Mouse (Mus musculus): ENCODE results near the gene 1110051M20Rik. TPM values are rescaled to one million over a fixed set of nuclear protein-coding genes. Genes with fewer than 3 reads are reported as not detected.

The 1110051M20Rik gene
- polyA plus RNA-seq, 1 experiment = 10.3 TPM

DNA sequence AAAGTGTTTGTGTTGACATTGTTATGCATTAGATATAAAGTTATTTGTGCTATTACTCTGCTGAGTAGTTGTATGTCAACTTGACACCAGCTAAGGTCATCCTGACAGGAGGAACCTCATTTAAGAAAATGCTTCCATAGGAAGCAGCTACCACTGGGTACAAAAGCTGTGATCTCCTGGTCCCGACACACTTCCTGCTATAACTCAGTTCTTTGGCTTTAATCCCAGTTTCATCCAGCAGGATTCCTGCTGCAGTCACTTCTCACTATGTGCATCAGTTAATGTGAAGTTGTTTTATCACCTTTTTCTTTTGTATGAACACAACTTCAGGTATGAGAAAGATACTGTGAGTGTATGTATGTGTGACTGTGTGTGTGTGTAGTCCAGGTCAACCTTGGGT lies 2.3 kb downstream of the 1110051M20Rik start:
- no peak for DNase-seq
- 83% methylated on average over 1 of the region's 1 CpGs for WGBS
- Histone ChIP-seq H3K27me3 (ENCODE audit: control insufficient read depth, insufficient read depth, low read length) (no peaks in the 10 kb centered on the region), H3K36me3 (ENCODE audit: control insufficient read depth, insufficient read depth, low read length) (no peaks in the 10 kb centered on the region), H3K4me3 (ENCODE audit: control insufficient read depth, insufficient read depth, low read length) (no peak overlapping the region), H3K27ac (ENCODE audit: control insufficient read depth, insufficient read depth, low read length) (no peak overlapping the region), H3K4me1 (replicated peaks; ENCODE audit: control insufficient read depth, insufficient read depth, low read length) (peaks cover 2% of the 10 kb centered on the region; the same call in 1 of the 2 replicates)
- TF ChIP-seq CTCF (IDR thresholded peaks at IDR 0.05; ENCODE audit: borderline replicate concordance, control insufficient read depth, extremely low read depth, insufficient read depth, low read length, poor library complexity) (no peak), POLR2A (IDR thresholded peaks at IDR 0.05; ENCODE audit: control insufficient read depth, extremely low read depth, insufficient read depth, low read length, poor library complexity) (no peak)

DNA sequence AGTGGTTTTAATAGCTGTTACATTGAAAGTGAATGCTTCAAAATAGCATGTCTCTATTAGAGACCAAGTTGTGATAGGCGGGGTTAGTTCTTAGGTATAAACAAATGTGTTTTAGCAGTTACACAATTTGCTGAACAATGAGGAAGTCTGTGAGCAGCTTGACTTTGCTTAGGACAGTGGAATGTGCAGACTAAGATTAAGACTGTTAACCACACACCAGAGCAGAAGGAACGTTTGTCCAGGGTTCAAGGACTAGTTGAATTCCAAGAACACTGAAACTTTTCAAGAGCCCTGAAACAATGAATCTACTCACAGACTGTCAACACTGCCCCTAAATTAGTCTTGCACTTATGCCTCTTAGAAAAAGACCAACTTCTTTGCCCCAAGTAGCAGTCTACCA lies 2.8 kb downstream of the 1110051M20Rik start:
- no peaks in the 10 kb centered on the region for H3K27me3 ChIP-seq (ENCODE audit: control insufficient read depth, insufficient read depth, low read length)
- no peak for TF ChIP-seq POLR2A (IDR thresholded peaks at IDR 0.05; ENCODE audit: control insufficient read depth, extremely low read depth, insufficient read depth, low read length, poor library complexity)
- H3K4me3 ChIP-seq (ENCODE audit: control insufficient read depth, insufficient read depth, low read length) = no peak overlapping the region
- no peak overlapping the region for H3K27ac ChIP-seq (ENCODE audit: control insufficient read depth, insufficient read depth, low read length)
- no peak for DNase-seq
- no peaks in the 10 kb centered on the region for H3K36me3 ChIP-seq (ENCODE audit: control insufficient read depth, insufficient read depth, low read length)
- 73% methylated on average over 2 of the region's 2 CpGs for WGBS
- peaks cover 2% of the 10 kb centered on the region; the same call in 1 of the 2 replicates for H3K4me1 ChIP-seq (replicated peaks; ENCODE audit: control insufficient read depth, insufficient read depth, low read length)

DNA sequence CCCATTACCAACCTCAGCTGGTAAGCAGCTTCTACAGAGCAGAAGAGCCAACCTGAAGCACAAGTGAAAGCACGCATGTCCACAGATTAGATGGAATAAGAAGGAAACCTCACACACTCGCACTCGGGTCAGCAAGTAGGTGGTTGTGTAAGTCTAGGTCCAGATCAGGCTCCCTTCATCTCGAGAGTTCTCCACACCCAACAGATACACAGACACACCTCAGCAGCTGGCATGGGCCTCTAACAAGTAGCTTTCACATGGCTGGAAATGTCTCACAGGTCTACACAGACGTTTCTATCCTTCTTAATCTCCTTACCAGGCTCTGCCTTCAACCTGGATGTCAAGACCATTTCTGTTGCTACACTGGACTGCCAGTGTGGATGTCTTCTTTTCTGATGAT lies 3.8 kb downstream of the 1110051M20Rik start:
- TF ChIP-seq CTCF (IDR thresholded peaks at IDR 0.05; ENCODE audit: borderline replicate concordance, control insufficient read depth, extremely low read depth, insufficient read depth, low read length, poor library complexity) (no peak), POLR2A (IDR thresholded peaks at IDR 0.05; ENCODE audit: control insufficient read depth, extremely low read depth, insufficient read depth, low read length, poor library complexity) (no peak)
- 93% methylated on average over 5 of the region's 5 CpGs for WGBS

DNA sequence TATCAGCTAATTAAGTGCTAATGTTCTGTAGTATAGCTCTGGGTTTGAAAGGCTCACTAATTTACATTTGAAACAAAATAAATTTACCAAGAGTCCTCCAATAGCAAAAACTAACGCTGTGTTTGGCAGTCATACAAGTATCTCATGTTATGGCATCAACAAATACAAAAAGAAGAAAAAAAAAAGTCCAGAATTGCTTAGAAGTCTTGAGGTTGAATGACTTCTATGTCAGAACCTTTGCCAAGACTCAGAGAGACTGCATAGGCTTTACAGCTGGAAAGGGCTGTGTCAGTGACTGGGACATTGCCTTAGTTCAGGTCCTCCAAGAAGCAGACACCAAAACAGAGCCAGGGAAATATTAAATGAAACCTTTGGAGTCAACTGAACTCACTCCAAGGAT lies 4.6 kb downstream of the 1110051M20Rik start:
- no peak for DNase-seq
- Histone ChIP-seq H3K36me3 (ENCODE audit: control insufficient read depth, insufficient read depth, low read length) (no peaks in the 10 kb centered on the region), H3K27ac (ENCODE audit: control insufficient read depth, insufficient read depth, low read length) (no peak overlapping the region), H3K4me1 (replicated peaks; ENCODE audit: control insufficient read depth, insufficient read depth, low read length) (peaks cover 2% of the 10 kb centered on the region; the same call in 1 of the 2 replicates), H3K27me3 (ENCODE audit: control insufficient read depth, insufficient read depth, low read length) (no peaks in the 10 kb centered on the region), H3K4me3 (ENCODE audit: control insufficient read depth, insufficient read depth, low read length) (no peak overlapping the region)
- TF ChIP-seq POLR2A (IDR thresholded peaks at IDR 0.05; ENCODE audit: control insufficient read depth, extremely low read depth, insufficient read depth, low read length, poor library complexity) (no peak), CTCF (IDR thresholded peaks at IDR 0.05; ENCODE audit: borderline replicate concordance, control insufficient read depth, extremely low read depth, insufficient read depth, low read length, poor library complexity) (no peak)
- 98% methylated on average over 1 of the region's 1 CpGs for WGBS

More for the DNA sequence above, 3.8 kb downstream of the 1110051M20Rik start:
- Histone ChIP-seq H3K4me3 (ENCODE audit: control insufficient read depth, insufficient read depth, low read length) (no peak overlapping the region), H3K27me3 (ENCODE audit: control insufficient read depth, insufficient read depth, low read length) (no peaks in the 10 kb centered on the region), H3K4me1 (replicated peaks; ENCODE audit: control insufficient read depth, insufficient read depth, low read length) (peaks cover 2% of the 10 kb centered on the region; the same call in 1 of the 2 replicates), H3K27ac (ENCODE audit: control insufficient read depth, insufficient read depth, low read length) (no peak overlapping the region), H3K36me3 (ENCODE audit: control insufficient read depth, insufficient read depth, low read length) (no peaks in the 10 kb centered on the region)
- no peak for DNase-seq

DNA sequence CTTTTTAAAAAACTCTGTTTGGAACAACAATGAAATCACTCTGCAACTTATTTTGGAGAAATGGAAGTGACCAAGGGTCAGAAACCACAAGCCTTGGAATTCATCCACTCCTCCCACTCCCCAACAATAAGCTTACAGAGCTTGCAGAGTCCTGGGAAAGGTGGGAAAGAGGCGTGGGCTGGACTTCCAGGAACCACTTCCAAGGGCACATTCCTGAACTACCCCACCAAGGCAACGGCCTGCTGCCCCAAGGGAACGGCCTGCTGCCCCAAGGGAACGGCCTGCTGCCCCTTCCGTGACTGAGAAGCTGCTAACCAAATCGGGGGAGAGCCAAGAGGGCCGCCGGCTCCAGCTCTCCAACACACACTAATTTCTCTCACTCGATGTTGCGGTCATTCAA lies 5.2 kb downstream of the 1110051M20Rik start:
- Histone ChIP-seq H3K4me3 (ENCODE audit: control insufficient read depth, insufficient read depth, low read length) (no peak overlapping the region), H3K27ac (ENCODE audit: control insufficient read depth, insufficient read depth, low read length) (no peak overlapping the region), H3K36me3 (ENCODE audit: control insufficient read depth, insufficient read depth, low read length) (no peaks in the 10 kb centered on the region), H3K27me3 (ENCODE audit: control insufficient read depth, insufficient read depth, low read length) (no peaks in the 10 kb centered on the region), H3K4me1 (replicated peaks; ENCODE audit: control insufficient read depth, insufficient read depth, low read length) (peaks cover under 1% of the 10 kb centered on the region; the same call in 1 of the 2 replicates)
- no peak for TF ChIP-seq CTCF (IDR thresholded peaks at IDR 0.05; ENCODE audit: borderline replicate concordance, control insufficient read depth, extremely low read depth, insufficient read depth, low read length, poor library complexity)
- TF ChIP-seq POLR2A (IDR thresholded peaks at IDR 0.05; ENCODE audit: control insufficient read depth, extremely low read depth, insufficient read depth, low read length, poor library complexity) = no peak
- 96% methylated on average over 10 of the region's 10 CpGs for WGBS
- no peak for DNase-seq

DNA sequence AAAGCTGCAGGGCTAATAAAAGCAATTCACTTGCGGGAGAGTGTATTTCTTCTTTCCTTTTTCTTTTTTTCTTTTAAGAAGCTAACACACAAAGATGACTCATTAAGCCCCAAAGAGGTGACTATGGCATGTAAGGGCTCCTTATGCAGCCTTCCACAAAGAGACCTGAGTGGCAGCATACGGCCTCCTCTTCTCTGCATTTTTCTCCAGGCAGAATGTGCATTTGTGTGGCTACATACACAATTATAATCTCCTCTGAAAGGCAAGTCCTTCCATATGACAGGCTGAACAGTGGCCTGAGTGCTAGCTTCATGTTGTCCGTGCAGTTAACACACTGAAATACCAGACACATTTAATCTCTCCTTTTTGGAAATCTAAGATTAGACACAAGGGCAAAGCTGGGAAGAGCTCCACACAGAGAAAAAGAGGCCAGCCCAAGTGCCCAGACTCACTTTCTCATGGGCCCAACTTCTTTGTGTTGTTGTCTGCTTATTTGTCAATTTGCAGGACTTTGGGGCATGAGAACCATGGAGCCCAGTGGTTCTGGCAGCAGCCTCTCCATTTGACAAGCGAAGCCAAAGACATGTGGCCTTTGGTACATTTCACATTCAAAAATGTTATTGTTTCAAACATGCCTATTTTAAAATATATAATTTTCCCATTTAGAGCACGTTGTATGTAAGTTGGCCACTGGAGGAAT lies 7.2 kb downstream of the 1110051M20Rik start:
- TF ChIP-seq POLR2A (IDR thresholded peaks at IDR 0.05; ENCODE audit: control insufficient read depth, extremely low read depth, insufficient read depth, low read length, poor library complexity) = no peak
- TF ChIP-seq CTCF (IDR thresholded peaks at IDR 0.05; ENCODE audit: borderline replicate concordance, control insufficient read depth, extremely low read depth, insufficient read depth, low read length, poor library complexity) = no peak
- H3K27me3 ChIP-seq (ENCODE audit: control insufficient read depth, insufficient read depth, low read length) = no peaks in the 10 kb centered on the region
- DNase-seq = no peak
- H3K4me3 ChIP-seq (ENCODE audit: control insufficient read depth, insufficient read depth, low read length) = no peak overlapping the region
- no peak overlapping the region for H3K27ac ChIP-seq (ENCODE audit: control insufficient read depth, insufficient read depth, low read length)
- no peaks in the 10 kb centered on the region for H3K36me3 ChIP-seq (ENCODE audit: control insufficient read depth, insufficient read depth, low read length)
- 97% methylated on average over 5 of the region's 5 CpGs for WGBS
- no peaks in the 10 kb centered on the region for H3K4me1 ChIP-seq (replicated peaks; ENCODE audit: control insufficient read depth, insufficient read depth, low read length)

DNA sequence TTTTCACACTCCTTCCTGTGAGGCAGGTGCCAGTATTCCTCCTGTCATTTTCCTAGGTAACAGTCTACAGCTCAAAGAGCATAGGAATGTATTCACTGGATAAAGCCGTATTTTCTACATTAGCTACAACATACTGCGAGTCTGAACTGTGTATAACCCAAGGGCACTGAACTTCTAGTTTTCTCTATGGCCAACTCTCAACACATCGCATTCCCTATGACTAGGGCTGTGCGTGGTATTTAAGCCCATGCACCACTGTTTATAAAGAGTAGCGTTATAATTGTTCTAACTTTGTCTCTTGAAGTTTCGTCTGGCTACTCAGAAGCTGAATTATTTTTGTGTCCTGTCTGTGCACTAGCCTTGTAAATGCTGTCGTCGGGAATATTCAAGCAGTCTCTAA lies 7.8 kb downstream of the 1110051M20Rik start:
- DNase-seq = no peak
- Histone ChIP-seq H3K4me1 (replicated peaks; ENCODE audit: control insufficient read depth, insufficient read depth, low read length) (no peaks in the 10 kb centered on the region), H3K27me3 (ENCODE audit: control insufficient read depth, insufficient read depth, low read length) (no peaks in the 10 kb centered on the region), H3K27ac (ENCODE audit: control insufficient read depth, insufficient read depth, low read length) (no peak overlapping the region), H3K36me3 (ENCODE audit: control insufficient read depth, insufficient read depth, low read length) (no peaks in the 10 kb centered on the region), H3K4me3 (ENCODE audit: control insufficient read depth, insufficient read depth, low read length) (no peak overlapping the region)
- no peak for TF ChIP-seq POLR2A (IDR thresholded peaks at IDR 0.05; ENCODE audit: control insufficient read depth, extremely low read depth, insufficient read depth, low read length, poor library complexity)
- WGBS = 97% methylated on average over 8 of the region's 8 CpGs
